Mouse (Mus musculus) hindbrain, embryonic 14.5 days (tissue): Measurements from ENCODE around the gene Kxd1. TPM values are rescaled to one million over a fixed set of nuclear protein-coding genes. Genes with fewer than 3 reads are reported as not detected.

Source experiments
- ATAC-seq: fragments of 200-750 bp; cut with Nextera tagmentation; 2 replicates; pipeline ENCODE4 v1.8.0; 2017; ENCODE audit warnings: moderate number of reproducible peaks, mild to moderate bottlenecking, moderate TSS enrichment, moderate library complexity; ENCODE audit not compliant: low FRiP score
- DNase-seq: peaks from one replicate; pipeline ENCODE4 v3.0.0-alpha.2; 2015; ENCODE audit warnings: low spot score
- H3K27ac ChIP-seq: fragments of 300-500 bp; sonication (generic); 2 replicates; pipeline ENCODE4 v1.5.1; 2014; ENCODE audit warnings: mild to moderate bottlenecking, moderate library complexity
- H3K27me3 ChIP-seq: fragments of 300-500 bp; sonication (generic); 2 replicates; pipeline ENCODE4 v1.6.1; 2014; ENCODE audit warnings: mild to moderate bottlenecking, low read length, mixed read lengths; ENCODE audit not compliant: control insufficient read depth, insufficient read depth
- H3K36me3 ChIP-seq: fragments of 300-500 bp; sonication (generic); replicated peaks from 2 replicates; pipeline ENCODE4 v1.6.1; 2014; ENCODE audit not compliant: control insufficient read depth, insufficient read depth
- H3K4me1 ChIP-seq: fragments of 300-500 bp; sonication (generic); replicated peaks from 2 replicates; pipeline ENCODE4 v1.6.1; 2014; ENCODE audit warnings: antibody characterized with exemption, low read length, mixed read lengths; ENCODE audit not compliant: control insufficient read depth, insufficient read depth
- H3K4me2 ChIP-seq: fragments of 300-500 bp; sonication (generic); replicated peaks from 2 replicates; pipeline ENCODE4 v1.6.1; 2014; ENCODE audit warnings: mild to moderate bottlenecking, moderate library complexity
- H3K4me3 ChIP-seq: fragments of 300-500 bp; sonication (generic); replicated peaks from 2 replicates; pipeline ENCODE4 v1.5.1; 2014; ENCODE audit warnings: mild to moderate bottlenecking, low read length
- H3K9ac ChIP-seq: fragments of 300-500 bp; sonication (generic); 2 replicates; pipeline ENCODE4 v1.6.1; 2014
- H3K9me3 ChIP-seq: fragments of 300-500 bp; sonication (generic); 2 replicates; pipeline ENCODE4 v1.6.1; 2016; ENCODE audit warnings: low read length; ENCODE audit not compliant: control insufficient read depth
- WGBS: fragments of 180-500 bp; shearing (Covaris S2); extraction: QIAGEN DNeasy Blood & Tissue Kit; methylation state at CpG from one replicate; pipeline ENCODE4 v1.1.7; 2014; 5-methylcytosine and 5-hydroxymethylcytosine counted together
- polyA plus RNA-seq: library from polyadenylated mRNA; unstranded; fragments of >200 nt; fragmentation: Nextera tagmentation; extraction: Ambion mirVana; gene quantifications from 2 replicates; pipeline ENCODE4 v1.2.1, GENCODE M21; 2014

Gene Kxd1
- polyA plus RNA-seq, 1 experiment from 2014 or later: 46.5 TPM

DNA sequence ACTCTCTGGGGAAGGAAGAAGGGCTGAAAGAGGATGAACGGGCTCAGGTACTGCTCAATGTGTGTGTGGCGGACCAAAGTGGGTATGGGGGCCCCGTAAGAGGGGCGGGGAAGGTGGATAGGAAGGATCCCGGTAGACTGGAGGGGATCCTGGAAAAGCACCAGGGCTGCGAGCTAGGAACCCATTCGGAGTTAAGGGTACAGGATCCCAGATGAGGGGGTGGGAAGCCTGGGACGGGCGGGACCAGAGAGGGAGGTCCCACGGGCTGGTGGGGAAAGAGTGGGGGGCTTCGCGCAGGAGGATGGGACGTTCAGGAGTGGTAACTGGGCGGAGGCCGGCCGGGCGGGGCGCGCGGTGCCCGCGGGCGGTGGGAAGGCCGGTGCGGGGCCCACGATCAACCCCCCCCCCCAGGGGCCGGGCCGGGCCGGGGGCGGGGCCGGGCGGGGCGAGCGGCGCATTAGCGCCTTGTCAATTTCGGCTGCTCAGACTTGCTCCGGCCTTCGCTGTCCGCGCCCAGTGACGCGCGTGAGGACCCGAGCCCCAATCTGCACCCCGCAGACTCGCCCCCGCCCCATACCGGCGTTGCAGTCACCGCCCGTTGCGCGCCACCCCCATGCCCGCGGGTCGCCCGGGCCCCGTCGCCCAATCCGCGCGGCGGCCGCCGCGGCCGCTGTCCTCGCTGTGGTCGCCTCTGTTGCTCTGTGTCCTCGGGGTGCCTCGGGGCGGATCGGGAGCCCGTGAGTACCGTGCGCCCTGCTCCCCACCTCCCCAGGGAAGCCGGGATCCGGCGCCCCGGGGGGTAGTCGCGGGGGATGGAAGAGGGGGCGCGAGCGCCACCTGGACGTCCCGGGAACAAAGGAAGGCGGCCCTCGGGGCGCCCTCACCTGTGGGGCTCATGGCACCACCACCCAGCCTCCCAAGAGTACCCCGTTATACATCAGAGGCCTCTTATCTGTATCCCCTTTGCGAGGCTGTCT, 34.8 kb downstream of the Kxd1 start, which contains the start of gene Crlf1:
Crlf1 (plus strand) TSS at position 495 of the 977 bp plus-strand sequence.
- Histone ChIP-seq H3K4me1 (peaks cover 30% of the 10 kb centered on the region), H3K9me3 (no peaks in the 10 kb centered on the region), H3K27ac (no peak within 1 kb of the TSS), H3K36me3 (no peaks in the 10 kb centered on the region), H3K4me2 (peak within 1 kb of the TSS; percentile 52), H3K27me3 (peaks cover 98% of the 10 kb centered on the region), H3K9ac (peak within 1 kb of the TSS; percentile 39), H3K4me3 (peak within 1 kb of the TSS; percentile 30)
- DNase-seq (no peak), ATAC-seq (no peak)
- WGBS: under 1% methylated on average over 80 of the region's 93 CpGs

DNA sequence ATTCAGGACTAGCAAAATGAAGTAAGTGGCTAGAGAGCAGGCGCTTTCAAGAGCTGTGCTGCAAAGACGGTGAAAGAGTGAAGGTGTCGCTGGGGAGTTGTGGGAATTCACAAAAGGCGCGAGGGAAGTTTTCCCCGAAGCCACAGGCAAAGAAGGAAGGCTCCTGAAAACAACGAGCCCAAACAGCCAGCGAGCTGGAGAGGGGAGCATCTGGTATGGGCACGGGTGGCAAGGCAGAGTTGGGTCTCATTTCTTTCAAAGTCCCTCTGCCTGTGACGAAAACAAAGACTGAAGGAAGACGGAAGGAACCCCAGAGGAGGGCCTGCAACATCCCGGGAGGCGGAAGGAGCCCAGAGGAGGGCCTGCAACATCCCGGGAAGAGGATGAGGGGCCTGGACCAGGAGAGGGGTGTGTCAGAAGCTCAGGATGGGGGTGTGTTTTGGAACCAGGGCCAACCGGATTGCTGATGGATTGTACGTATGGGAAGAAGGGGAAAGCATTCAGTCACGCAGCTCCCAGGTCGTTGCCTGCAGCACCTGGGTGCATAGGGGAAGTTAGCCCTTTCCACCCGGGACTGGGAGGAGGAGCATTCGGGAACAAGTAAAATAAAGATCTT, 36.8 kb downstream of the Kxd1 start:
- H3K4me2 ChIP-seq: no peak overlapping the region
- no peaks in the 10 kb centered on the region for H3K9me3 ChIP-seq
- under 1% methylated on average over 20 of the region's 20 CpGs for WGBS
- DNase-seq: no peak
- peaks cover 38% of the 10 kb centered on the region for H3K4me1 ChIP-seq
- H3K27ac ChIP-seq: no peak overlapping the region
- no peak overlapping the region for H3K9ac ChIP-seq
- peaks cover 89% of the 10 kb centered on the region for H3K27me3 ChIP-seq
- no peaks in the 10 kb centered on the region for H3K36me3 ChIP-seq
- no peak overlapping the region for H3K4me3 ChIP-seq
- ATAC-seq: no peak

DNA sequence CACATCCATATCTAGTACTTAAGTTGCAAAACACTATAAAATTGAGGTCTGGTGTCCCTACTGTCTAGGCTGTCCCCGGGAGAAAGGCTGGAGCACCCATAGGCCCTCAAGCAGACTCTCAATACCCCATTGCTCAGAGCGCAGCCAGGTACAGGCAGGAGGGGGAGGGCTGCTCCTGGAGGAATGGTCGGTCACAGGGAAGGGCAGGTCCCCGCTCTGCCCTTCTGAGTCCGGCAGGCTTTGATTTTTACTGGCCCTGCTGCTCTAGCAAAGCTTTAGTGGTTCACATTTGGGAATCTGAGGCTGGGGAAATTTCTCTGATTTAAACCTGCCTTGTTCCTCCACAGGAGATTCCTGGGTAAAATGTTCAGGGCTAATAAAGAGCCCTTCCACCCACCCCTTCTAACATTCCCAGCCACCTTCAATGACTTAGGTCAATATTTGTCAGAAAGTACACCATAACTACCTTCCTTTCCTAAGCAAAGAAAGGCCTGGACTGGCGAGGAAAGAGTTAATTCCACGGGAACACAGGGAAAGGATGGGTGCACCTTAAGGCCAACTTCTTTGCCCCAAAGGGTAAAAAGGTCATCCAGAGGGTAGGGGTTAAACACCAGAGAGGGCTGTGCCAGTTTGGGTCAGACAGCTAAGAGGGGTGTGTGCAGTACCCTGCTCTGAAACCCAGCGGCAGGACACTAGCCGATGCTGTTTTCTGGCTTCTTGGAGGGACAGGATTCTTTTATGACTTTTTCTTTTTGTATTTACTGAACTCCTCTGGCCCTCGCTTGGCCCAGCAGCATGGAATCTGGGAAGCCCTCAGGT, 37.5 kb downstream of the Kxd1 start:
- H3K9ac ChIP-seq: no peak overlapping the region
- no peak overlapping the region for H3K4me3 ChIP-seq
- no peak overlapping the region for H3K27ac ChIP-seq
- no peaks in the 10 kb centered on the region for H3K9me3 ChIP-seq
- peaks cover 35% of the 10 kb centered on the region for H3K4me1 ChIP-seq
- 0 out of 2 replicates have a peak, but pooled peaks cover 3% of the 10 kb centered on the region for H3K36me3 ChIP-seq
- peaks cover 89% of the 10 kb centered on the region for H3K27me3 ChIP-seq
- DNase-seq (no peak), ATAC-seq (no peak)
- no peak overlapping the region for H3K4me2 ChIP-seq
- WGBS: 7% methylated on average over 10 of the region's 10 CpGs

DNA sequence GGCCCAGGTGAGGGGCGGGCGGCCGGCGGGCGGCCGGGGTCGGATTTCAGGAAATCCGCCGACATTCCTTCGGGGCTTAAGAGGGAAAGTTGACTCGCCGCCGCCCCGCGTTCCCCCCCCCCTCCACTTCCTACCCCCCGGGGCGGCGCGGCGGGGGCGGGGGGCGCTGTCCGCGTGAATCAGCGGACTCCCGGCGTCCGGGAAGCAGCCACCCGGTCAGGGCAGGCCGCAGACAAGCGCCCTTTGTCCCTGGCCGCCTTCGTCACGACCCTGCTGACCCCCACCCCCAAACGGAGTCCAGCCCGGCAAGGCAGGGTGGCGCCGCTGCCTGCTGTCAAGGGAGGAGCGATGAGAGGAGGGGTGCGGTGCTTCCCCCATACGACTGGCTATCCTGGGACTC, 38.2 kb downstream of the Kxd1 start:
- Histone ChIP-seq H3K27ac (no peak overlapping the region), H3K4me2 (peak overlapping the region; percentile 25), H3K27me3 (peaks cover 89% of the 10 kb centered on the region), H3K4me1 (peaks cover 31% of the 10 kb centered on the region), H3K4me3 (peak overlapping the region; percentile 1; the same call in 1 of the 2 replicates), H3K9ac (no peak overlapping the region), H3K36me3 (peaks cover 10% of the 10 kb centered on the region), H3K9me3 (no peaks in the 10 kb centered on the region)
- no peak for ATAC-seq
- WGBS: 2% methylated on average over 36 of the region's 41 CpGs
- DNase-seq: no peak

DNA sequence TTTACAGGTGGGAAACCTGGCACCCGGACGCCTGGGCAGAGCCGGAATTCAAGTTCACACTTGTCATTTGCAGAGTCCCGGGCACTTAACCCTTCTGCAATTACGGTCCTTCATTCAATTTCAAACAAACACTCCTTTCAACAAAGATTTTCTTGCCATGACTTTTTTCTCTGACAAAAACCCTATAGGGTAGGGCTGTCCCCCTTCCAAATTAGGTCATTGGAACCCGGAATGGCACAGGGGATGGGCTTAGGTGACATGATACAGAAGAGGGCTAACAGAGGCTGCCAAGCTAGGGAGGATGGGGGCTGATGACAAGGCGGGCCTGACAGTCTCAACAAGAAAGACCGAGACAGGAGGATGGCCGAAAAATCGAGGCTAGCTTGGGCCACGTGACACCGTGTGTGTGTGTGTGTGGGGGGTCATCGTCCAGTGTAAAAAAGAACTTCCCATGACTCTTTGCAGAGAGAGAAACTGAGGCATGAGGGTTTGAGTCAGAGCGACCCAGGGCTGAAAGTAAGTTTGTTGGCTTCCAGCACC, 38.8 kb downstream of the Kxd1 start:
- peaks cover 89% of the 10 kb centered on the region for H3K27me3 ChIP-seq
- 5% methylated on average over 14 of the region's 14 CpGs for WGBS
- ATAC-seq: no peak
- H3K4me2 ChIP-seq: peak overlapping the region; percentile 69
- no peak overlapping the region for H3K27ac ChIP-seq
- DNase-seq: no peak
- H3K9ac ChIP-seq: no peak overlapping the region
- no peaks in the 10 kb centered on the region for H3K9me3 ChIP-seq
- peaks cover 13% of the 10 kb centered on the region for H3K36me3 ChIP-seq
- peaks cover 27% of the 10 kb centered on the region for H3K4me1 ChIP-seq
- peak overlapping the region; percentile 1; the same call in 1 of the 2 replicates for H3K4me3 ChIP-seq

DNA sequence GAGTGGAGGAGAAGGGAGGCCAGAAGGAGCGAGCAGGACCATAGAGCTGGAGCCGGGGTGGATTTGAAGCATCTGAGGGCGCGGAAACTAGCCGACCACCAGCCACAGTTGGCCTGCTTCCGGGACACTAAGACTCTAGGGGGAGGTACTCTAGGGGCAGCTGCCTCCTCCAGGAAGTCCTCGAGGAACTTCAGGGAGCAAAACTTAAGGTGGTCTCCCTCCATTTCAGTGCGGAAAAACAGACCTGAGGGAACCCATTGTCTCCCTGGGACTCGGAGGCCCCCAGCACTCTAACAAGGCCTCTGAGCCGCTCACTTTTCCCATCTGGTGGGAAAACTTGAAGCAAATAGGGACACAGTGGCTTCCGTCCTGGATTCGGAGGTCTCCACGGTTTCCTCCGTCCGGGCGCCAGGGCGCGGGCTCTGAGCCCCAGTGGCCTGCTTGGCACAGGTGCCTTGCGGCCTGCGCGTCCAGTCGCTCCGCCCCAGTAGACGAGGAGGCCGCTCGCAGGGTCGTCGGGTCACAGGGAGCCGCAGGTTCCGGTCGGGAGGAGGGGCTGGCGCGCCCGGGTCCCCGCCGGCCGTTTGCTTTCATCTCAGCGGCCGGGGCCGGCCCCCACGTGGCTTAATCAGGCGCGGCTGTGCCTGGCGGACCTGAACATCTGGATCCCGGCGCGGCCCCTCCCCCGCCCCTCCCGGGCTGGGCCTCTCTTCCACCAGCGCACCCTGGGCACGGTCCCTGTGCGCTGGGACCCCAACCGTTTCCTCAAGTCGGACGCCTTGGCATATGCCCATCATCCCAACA, 39.6 kb downstream of the Kxd1 start:
- Histone ChIP-seq H3K4me1 (peaks cover 21% of the 10 kb centered on the region), H3K4me3 (peak overlapping the region; percentile 22)

DNA sequence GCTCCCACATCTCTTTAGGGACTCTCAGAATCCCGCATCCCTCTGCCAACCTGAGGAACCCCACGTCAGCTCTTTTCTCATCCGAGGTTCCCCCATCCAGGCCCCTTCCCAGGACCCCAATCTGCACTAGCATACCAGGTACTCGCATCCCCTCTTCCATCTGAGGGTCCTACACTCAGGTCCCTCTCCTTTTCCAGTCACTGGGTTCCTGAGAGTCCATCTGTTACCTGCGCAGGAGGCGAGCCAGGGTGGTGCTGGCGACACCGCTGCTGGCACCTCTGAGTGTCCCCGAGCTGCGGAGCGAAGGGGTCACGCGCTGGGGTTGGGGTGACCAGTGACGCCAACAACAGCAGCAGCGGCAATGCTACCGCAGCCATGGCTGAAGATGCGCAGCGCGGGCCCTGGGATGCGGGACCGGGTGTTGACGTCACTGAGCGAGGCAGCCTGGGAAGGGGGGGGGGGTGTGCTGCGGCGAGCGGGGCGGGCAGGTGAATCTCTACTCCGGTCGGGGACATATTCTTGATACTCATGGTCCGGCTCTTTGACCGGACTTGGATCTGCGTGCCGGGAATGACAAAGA, 40.7 kb downstream of the Kxd1 start, which contains the start of gene Tmem59l:
Tmem59l (minus strand) TSS at position 418 of the 580 bp plus-strand sequence.
- Histone ChIP-seq H3K9me3 (no peaks in the 10 kb centered on the region), H3K36me3 (peaks cover 16% of the 10 kb centered on the region), H3K4me3 (peak within 1 kb of the TSS; percentile 54), H3K4me2 (peak within 1 kb of the TSS; percentile 69), H3K27ac (no peak within 1 kb of the TSS), H3K27me3 (peaks cover 85% of the 10 kb centered on the region), H3K9ac (peak within 1 kb of the TSS; percentile 89), H3K4me1 (peaks cover 15% of the 10 kb centered on the region)
- DNase-seq (peak; percentile 74), ATAC-seq (peak; percentile 79)
- WGBS: 4% methylated on average over 33 of the region's 33 CpGs

More for the DNA sequence above, 39.6 kb downstream of the Kxd1 start:
- DNase-seq: no peak
- Histone ChIP-seq H3K27me3 (peaks cover 86% of the 10 kb centered on the region), H3K4me2 (peak overlapping the region; percentile 69), H3K9ac (peak overlapping the region; percentile 28; the same call in 1 of the 2 replicates), H3K27ac (no peak overlapping the region), H3K9me3 (no peaks in the 10 kb centered on the region), H3K36me3 (peaks cover 16% of the 10 kb centered on the region)
- no peak for ATAC-seq
- 1% methylated on average over 55 of the region's 55 CpGs for WGBS

DNA sequence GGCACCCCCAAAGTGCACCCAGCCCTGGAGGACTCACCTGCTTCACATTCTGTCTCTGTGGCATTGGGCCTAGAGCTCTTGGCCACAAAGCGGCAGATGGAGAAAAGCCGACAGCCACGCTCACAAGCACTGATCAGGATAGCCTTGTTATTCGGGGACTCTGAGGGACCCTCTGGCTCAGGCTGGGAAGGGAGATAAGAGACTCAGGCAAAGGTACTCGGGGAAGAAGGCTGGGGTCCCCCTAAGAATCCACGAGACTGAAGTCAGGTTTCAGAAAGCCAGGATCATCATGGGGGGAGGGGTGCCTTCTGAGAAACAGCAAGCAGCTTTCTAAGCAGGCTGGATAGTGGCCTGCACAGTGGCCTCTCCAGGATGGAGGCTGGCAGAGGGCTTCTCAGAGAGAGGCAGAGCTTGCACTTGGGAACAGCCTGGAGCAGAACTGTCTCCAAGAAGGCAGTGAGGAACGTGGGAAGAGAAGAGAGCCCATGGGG, 41.5 kb downstream of the Kxd1 start:
- H3K9me3 ChIP-seq: no peaks in the 10 kb centered on the region
- 49% methylated on average over 7 of the region's 7 CpGs for WGBS
- no peak for DNase-seq
- peak overlapping the region; percentile 89 for H3K9ac ChIP-seq
- H3K4me1 ChIP-seq: peaks cover 15% of the 10 kb centered on the region
- H3K36me3 ChIP-seq: peaks cover 16% of the 10 kb centered on the region
- no peak for ATAC-seq
- no peak overlapping the region for H3K27ac ChIP-seq
- peak overlapping the region; percentile 69 for H3K4me2 ChIP-seq
- peak overlapping the region; percentile 54 for H3K4me3 ChIP-seq
- H3K27me3 ChIP-seq: peaks cover 84% of the 10 kb centered on the region
